Mouse (Mus musculus) limb, embryonic 15.5 days (tissue): Measurements from ENCODE around the gene C1qtnf5. TPM values are rescaled to one million over a fixed set of nuclear protein-coding genes. Genes with fewer than 3 reads are reported as not detected.

Experiments used
- ATAC-seq: fragments of 200-750 bp; cut with Nextera tagmentation; 2 replicates; pipeline ENCODE4 v1.8.0; 2017; ENCODE audit warnings: low read depth, moderate TSS enrichment; ENCODE audit not compliant: insufficient number of reproducible peaks, low FRiP score, low TSS enrichment
- H3K27ac ChIP-seq: fragments of 300-500 bp; sonication (generic); 2 replicates; pipeline ENCODE4 v1.5.1; 2015; ENCODE audit warnings: moderate library complexity, mild to moderate bottlenecking, inconsistent platforms
- H3K27me3 ChIP-seq: fragments of 300-500 bp; sonication (generic); 2 replicates; pipeline ENCODE4 v1.6.1; 2015; ENCODE audit warnings: inconsistent platforms
- H3K36me3 ChIP-seq: fragments of 300-500 bp; sonication (generic); 2 replicates; pipeline ENCODE4 v1.6.1; 2015; ENCODE audit warnings: inconsistent platforms
- H3K4me1 ChIP-seq: fragments of 300-500 bp; sonication (generic); 2 replicates; pipeline ENCODE4 v1.6.1; 2015; ENCODE audit warnings: inconsistent platforms
- H3K4me2 ChIP-seq: fragments of 300-500 bp; sonication (generic); 2 replicates; pipeline ENCODE4 v1.6.1; 2015; ENCODE audit warnings: mild to moderate bottlenecking, inconsistent platforms
- H3K4me3 ChIP-seq: fragments of 300-500 bp; sonication (generic); 2 replicates; pipeline ENCODE4 v1.5.1; 2015; ENCODE audit warnings: mild to moderate bottlenecking, inconsistent platforms
- H3K9ac ChIP-seq: fragments of 300-500 bp; sonication (generic); 2 replicates; pipeline ENCODE4 v1.6.1; 2015; ENCODE audit warnings: inconsistent platforms
- H3K9me3 ChIP-seq: fragments of 300-500 bp; sonication (generic); 2 replicates; pipeline ENCODE4 v1.6.1; 2016; ENCODE audit warnings: inconsistent platforms
- WGBS: fragments of 180-500 bp; shearing (Covaris S2); methylation state at CpG from one replicate; pipeline ENCODE4 v1.1.7; 2015; 5-methylcytosine and 5-hydroxymethylcytosine counted together
- polyA plus RNA-seq: library from polyadenylated mRNA; unstranded; fragments of >200 nt; fragmentation: Nextera tagmentation; extraction: Ambion mirVana; gene quantifications from 2 replicates; pipeline ENCODE4 v1.2.1, GENCODE M21; 2015

Gene C1qtnf5
- polyA plus RNA-seq, 1 experiment from 2014 or later, result 8.5 TPM

GRCm38 (mm10) chr9:44081581-44081980, 25.5 kb upstream of the C1qtnf5 start:
- 22% methylated on average over 5 of the region's 5 CpGs for WGBS
- H3K4me1 ChIP-seq, result peaks cover 66% of the 10 kb centered on the region
- no peak overlapping the region for H3K4me2 ChIP-seq

GRCm38 (mm10) chr9:44082266-44082665, 24.8 kb upstream of the C1qtnf5 start:
- H3K4me3 ChIP-seq, result no peak overlapping the region
- no peak overlapping the region for H3K4me2 ChIP-seq
- peaks cover 70% of the 10 kb centered on the region for H3K4me1 ChIP-seq
- H3K27me3 ChIP-seq, result peaks cover 8% of the 10 kb centered on the region; the same call in 1 of the 2 replicates
- no peaks in the 10 kb centered on the region for H3K36me3 ChIP-seq
- H3K27ac ChIP-seq, result no peak overlapping the region
- no peaks in the 10 kb centered on the region for H3K9me3 ChIP-seq
- 76% methylated on average over 5 of the region's 5 CpGs for WGBS
- H3K9ac ChIP-seq, result no peak overlapping the region
- ATAC-seq, result no peak

More at GRCm38 (mm10) chr9:44081581-44081980, 25.5 kb upstream of the C1qtnf5 start:
- Histone ChIP-seq H3K36me3 (no peaks in the 10 kb centered on the region), H3K4me3 (no peak overlapping the region), H3K27ac (no peak overlapping the region), H3K9ac (no peak overlapping the region), H3K9me3 (no peaks in the 10 kb centered on the region), H3K27me3 (peaks cover 8% of the 10 kb centered on the region; the same call in 1 of the 2 replicates)
- ATAC-seq, result no peak

GRCm38 (mm10) chr9:44083392-44084121, 23.5 kb upstream of the C1qtnf5 start:
- ATAC-seq, result no peak
- Histone ChIP-seq H3K4me3 (peak overlapping the region; percentile 61; the same call in 1 of the 2 replicates), H3K4me1 (peaks cover 71% of the 10 kb centered on the region)

DNA sequence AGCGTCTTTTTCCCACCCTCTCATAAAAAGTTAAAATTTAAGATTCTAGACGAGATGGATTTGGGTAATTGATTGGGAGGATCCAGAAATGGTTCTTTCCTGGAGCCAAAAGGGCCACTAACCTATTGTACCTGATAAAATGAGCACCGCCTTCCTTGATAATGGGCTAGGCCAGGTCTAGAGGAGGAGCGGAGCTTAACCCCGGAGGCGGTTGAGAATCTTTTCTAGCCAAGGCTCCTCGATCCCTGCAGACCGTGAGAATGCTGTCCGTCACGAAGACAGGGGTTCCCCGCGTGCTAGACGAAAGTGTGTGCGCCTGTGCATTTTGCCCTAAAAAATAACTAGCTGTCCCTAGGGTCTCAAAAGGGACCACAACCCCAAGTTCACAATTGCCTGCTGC, 22.8 kb upstream of the C1qtnf5 start:
- peaks cover 67% of the 10 kb centered on the region for H3K4me1 ChIP-seq
- 0 out of 2 replicates have a peak overlapping the region, but pooled peaks have one; percentile 5 for H3K27ac ChIP-seq
- peak overlapping the region; percentile 98 for H3K4me2 ChIP-seq
- H3K9me3 ChIP-seq, result no peaks in the 10 kb centered on the region
- H3K36me3 ChIP-seq, result no peaks in the 10 kb centered on the region
- WGBS, result under 1% methylated on average over 14 of the region's 14 CpGs
- H3K27me3 ChIP-seq, result peaks cover 8% of the 10 kb centered on the region; the same call in 1 of the 2 replicates
- peak overlapping the region; percentile 47 for H3K9ac ChIP-seq
- no peak for ATAC-seq
- H3K4me3 ChIP-seq, result peak overlapping the region; percentile 61

More at GRCm38 (mm10) chr9:44083392-44084121, 23.5 kb upstream of the C1qtnf5 start:
- H3K9me3 ChIP-seq, result no peaks in the 10 kb centered on the region
- no peaks in the 10 kb centered on the region for H3K36me3 ChIP-seq
- H3K9ac ChIP-seq, result no peak overlapping the region
- H3K4me2 ChIP-seq, result peak overlapping the region; percentile 98
- WGBS, result 13% methylated on average over 23 of the region's 23 CpGs
- 0 out of 2 replicates have a peak overlapping the region, but pooled peaks have one; percentile 5 for H3K27ac ChIP-seq
- peaks cover 8% of the 10 kb centered on the region; the same call in 1 of the 2 replicates for H3K27me3 ChIP-seq

GRCm38 (mm10) chr9:44084659-44085229, 22.3 kb upstream of the C1qtnf5 start:
- peak overlapping the region; percentile 61 for H3K4me3 ChIP-seq
- H3K4me2 ChIP-seq, result peak overlapping the region; percentile 98
- no peaks in the 10 kb centered on the region for H3K9me3 ChIP-seq
- H3K9ac ChIP-seq, result peak overlapping the region; percentile 47
- peaks cover 63% of the 10 kb centered on the region for H3K4me1 ChIP-seq
- H3K27me3 ChIP-seq, result peaks cover 8% of the 10 kb centered on the region; the same call in 1 of the 2 replicates
- ATAC-seq, result peak; percentile 52
- H3K36me3 ChIP-seq, result no peaks in the 10 kb centered on the region
- H3K27ac ChIP-seq, result no peak overlapping the region
- under 1% methylated on average over 62 of the region's 62 CpGs for WGBS

GRCm38 (mm10) chr9:44085276-44085675, 21.8 kb upstream of the C1qtnf5 start:
- Histone ChIP-seq H3K9ac (peak overlapping the region; percentile 47), H3K27ac (no peak overlapping the region), H3K36me3 (no peaks in the 10 kb centered on the region), H3K4me2 (peak overlapping the region; percentile 98), H3K4me3 (peak overlapping the region; percentile 61), H3K27me3 (peaks cover 8% of the 10 kb centered on the region; the same call in 1 of the 2 replicates), H3K9me3 (no peaks in the 10 kb centered on the region), H3K4me1 (peaks cover 59% of the 10 kb centered on the region)
- no peak for ATAC-seq
- 4% methylated on average over 10 of the region's 10 CpGs for WGBS

- no peak overlapping the region for H3K9ac ChIP-seq
- no peaks in the 10 kb centered on the region for H3K9me3 ChIP-seq
- WGBS, result 68% methylated on average over 15 of the region's 15 CpGs
- H3K4me3 ChIP-seq, result peak overlapping the region; percentile 61; the same call in 1 of the 2 replicates
- H3K27me3 ChIP-seq, result peaks cover 8% of the 10 kb centered on the region; the same call in 1 of the 2 replicates
- H3K4me1 ChIP-seq, result peaks cover 52% of the 10 kb centered on the region
- ATAC-seq, result no peak
- no peak overlapping the region for H3K27ac ChIP-seq
- peaks cover 2% of the 10 kb centered on the region for H3K36me3 ChIP-seq
- peak overlapping the region; percentile 98; the same call in 1 of the 2 replicates for H3K4me2 ChIP-seq
Measured at GRCm38 (mm10) chr9:44085741-44086665, 21.0 kb upstream of the C1qtnf5 start.

GRCm38 (mm10) chr9:44086960-44087359, 20.1 kb upstream of the C1qtnf5 start:
- Histone ChIP-seq H3K9ac (no peak overlapping the region), H3K4me1 (peaks cover 45% of the 10 kb centered on the region), H3K4me2 (no peak overlapping the region), H3K27ac (no peak overlapping the region), H3K27me3 (peaks cover 8% of the 10 kb centered on the region; the same call in 1 of the 2 replicates), H3K4me3 (no peak overlapping the region), H3K9me3 (no peaks in the 10 kb centered on the region), H3K36me3 (peaks cover 11% of the 10 kb centered on the region)
- 47% methylated on average over 10 of the region's 10 CpGs for WGBS
- ATAC-seq, result no peak

DNA sequence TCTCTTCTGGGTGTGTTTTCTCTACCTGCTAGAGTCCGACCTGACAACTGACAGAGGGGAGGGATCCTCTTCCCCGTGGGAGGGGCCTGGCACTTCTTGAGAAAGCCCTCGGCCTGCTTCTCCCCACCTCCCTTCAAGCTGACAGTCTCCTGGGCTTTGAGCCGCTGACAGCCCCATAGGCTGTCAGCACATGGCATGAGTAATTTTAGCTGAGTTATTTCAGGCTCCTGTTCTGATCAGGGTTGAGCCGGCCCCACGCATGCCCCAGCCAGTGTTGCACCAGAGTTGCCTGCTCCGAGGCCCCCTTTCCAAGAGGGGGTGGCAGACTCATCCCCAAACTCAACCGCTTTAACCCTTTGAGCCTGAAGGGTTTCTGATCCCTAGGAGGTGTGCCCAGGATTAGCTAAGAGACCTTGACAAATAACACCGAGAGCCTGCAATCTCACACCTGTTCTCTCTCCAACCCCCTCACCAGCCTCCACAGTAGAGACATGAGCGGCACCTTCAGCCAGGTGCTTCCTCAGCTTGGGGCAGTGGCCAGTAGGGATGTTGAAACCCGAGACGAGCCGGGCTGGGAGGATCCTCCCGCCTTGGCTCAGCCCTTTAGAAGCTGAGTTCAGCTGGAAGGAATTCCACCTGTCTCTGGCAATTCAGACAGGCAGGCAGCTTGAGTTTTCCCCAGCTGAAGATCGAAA, 19.1 kb upstream of the C1qtnf5 start:
- peaks cover 21% of the 10 kb centered on the region for H3K36me3 ChIP-seq
- 3% methylated on average over 15 of the region's 15 CpGs for WGBS
- 0 out of 2 replicates have a peak, but pooled peaks have one; percentile 30 for ATAC-seq
- 0 out of 2 replicates have a peak overlapping the region, but pooled peaks have one; percentile 28 for H3K27ac ChIP-seq
- no peaks in the 10 kb centered on the region for H3K9me3 ChIP-seq
- H3K27me3 ChIP-seq, result peaks cover 8% of the 10 kb centered on the region; the same call in 1 of the 2 replicates
- H3K4me2 ChIP-seq, result 0 out of 2 replicates have a peak overlapping the region, but pooled peaks have one; percentile 19
- H3K4me1 ChIP-seq, result peaks cover 45% of the 10 kb centered on the region
- no peak overlapping the region for H3K9ac ChIP-seq
- H3K4me3 ChIP-seq, result no peak overlapping the region

GRCm38 (mm10) chr9:44088877-44089608, 18.0 kb upstream of the C1qtnf5 start:
- Histone ChIP-seq H3K4me1 (peaks cover 39% of the 10 kb centered on the region), H3K9me3 (no peaks in the 10 kb centered on the region), H3K36me3 (peaks cover 28% of the 10 kb centered on the region), H3K27me3 (peaks cover 8% of the 10 kb centered on the region; the same call in 1 of the 2 replicates), H3K27ac (no peak overlapping the region), H3K4me3 (no peak overlapping the region), H3K9ac (no peak overlapping the region), H3K4me2 (no peak overlapping the region)
- ATAC-seq, result no peak
- 60% methylated on average over 12 of the region's 12 CpGs for WGBS
